Mouse (Mus musculus) c-Kit-positive CD71-negative TER-119-negative erythroid progenitor cells, embryonic 14.5 days (primary cell): Measurements from ENCODE around the gene Ctnnd2.
A peak's percentile ranks its signal among the peaks of the same experiment; 100 is the strongest.

Source experiments
- DNase-seq: peaks from one replicate; pipeline ENCODE4 v3.0.0-alpha.2; 2013; ENCODE audit warnings: low read depth

Gene Ctnnd2

DNA sequence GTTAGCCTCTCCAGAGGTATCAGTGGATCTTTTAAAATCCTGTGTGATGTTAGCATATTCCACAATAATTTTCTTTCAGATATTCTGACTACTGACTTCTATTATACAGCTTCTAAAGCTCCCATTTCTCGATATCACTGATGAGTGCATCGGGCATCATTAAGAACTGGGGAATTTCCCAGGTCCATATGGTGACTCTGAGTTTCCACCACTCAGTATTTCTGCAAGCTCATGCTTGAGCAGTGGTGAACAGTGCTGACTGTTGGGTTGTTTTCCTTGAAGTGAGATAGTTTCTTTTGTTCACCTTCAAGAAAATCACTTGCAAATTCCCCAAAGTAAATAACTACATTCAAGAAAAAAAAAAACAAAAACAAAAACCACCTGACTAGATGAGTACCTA, 542.4 kb downstream of the Ctnnd2 start:
- no peak for DNase-seq

- no peak for DNase-seq
Observed at GRCm38 (mm10) chr15:30718811-30719210, 546.4 kb downstream of the Ctnnd2 start.

GRCm38 (mm10) chr15:30719226-30719625, 546.8 kb downstream of the Ctnnd2 start:
- no peak for DNase-seq

- DNase-seq: no peak
Observed at GRCm38 (mm10) chr15:30721098-30721497, 548.7 kb downstream of the Ctnnd2 start.

DNA sequence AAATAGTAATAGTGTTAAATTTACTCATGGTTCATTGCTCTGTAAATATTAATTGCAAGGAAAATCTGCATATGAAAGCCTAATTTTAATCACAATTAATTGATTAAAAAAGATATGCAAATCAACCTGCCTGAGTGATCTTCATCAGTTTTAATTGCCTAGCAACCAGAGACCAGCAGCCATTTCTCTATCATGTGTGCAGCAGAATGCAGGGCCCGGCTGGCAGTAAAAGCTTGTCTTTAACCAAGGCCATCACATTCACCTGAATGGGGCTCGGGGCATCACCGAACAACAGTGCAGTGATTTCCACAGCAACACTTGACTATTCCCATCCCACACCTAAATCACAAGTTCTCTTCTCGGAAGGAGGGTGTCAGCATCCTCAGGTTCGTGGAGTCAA, 553.7 kb downstream of the Ctnnd2 start:
- no peak for DNase-seq

- DNase-seq: no peak
Observed at GRCm38 (mm10) chr15:30738178-30738577, 565.8 kb downstream of the Ctnnd2 start.

DNA sequence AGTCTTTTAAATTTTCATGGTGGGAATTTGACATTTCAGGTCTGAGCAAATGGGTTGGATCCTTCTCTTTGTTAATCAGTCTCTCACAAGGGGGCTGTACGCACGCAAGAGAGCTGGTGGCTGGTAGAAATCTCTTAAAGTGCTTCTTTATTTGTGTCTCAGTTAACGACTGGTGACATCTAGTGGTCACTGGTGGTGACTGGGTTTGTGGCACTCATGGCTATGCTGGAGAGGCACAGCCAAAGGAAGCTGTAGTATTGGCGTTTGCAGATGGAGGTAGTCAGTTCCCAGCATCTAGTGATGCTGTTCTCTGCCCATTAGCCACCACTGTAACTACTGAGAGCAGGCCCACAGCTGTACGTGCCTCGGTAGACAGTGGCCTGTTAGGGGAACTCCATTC, 568.3 kb downstream of the Ctnnd2 start:
- peak; percentile 35 for DNase-seq

DNA sequence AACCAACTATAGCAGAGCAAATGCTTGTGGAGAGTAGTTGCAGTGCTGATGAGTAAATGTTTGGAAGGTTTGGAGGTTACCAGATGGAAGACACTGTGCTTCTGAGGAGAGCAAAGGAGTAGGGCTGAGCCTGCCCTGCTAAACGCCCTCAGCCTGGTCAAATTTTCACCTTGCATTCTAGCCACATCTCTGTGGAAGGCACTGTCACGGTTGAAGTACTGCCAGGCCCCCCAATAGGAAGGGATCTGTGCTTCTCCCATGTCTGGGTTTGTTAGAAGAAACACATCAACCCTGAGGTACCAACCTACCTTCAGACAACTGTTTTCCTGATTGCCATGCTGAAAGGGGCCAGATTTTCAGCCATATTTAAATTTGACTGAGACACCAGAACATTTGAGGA, 585.6 kb downstream of the Ctnnd2 start:
- no peak for DNase-seq

DNA sequence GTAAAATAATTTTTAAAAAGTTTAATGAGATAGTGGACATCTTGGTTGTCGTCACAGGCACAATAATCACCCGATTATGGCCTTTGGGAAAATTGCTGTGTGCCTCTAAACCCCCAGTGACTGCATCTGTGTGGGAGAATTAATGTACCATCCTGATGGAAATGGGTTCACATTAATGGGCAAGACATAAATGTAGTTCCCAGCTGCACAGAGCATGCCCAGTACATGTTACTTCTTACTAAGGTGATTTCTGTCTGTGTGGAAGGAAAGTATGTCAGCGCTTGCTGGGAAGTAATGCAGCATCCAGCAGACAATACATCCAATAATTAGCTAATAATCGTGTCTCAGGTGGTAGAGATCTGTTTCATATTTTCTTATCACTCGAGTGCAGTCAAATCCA, 589.8 kb downstream of the Ctnnd2 start:
- no peak for DNase-seq

GRCm38 (mm10) chr15:30762695-30763285, 590.4 kb downstream of the Ctnnd2 start:
- no peak for DNase-seq

GRCm38 (mm10) chr15:30776931-30777330, 604.5 kb downstream of the Ctnnd2 start:
- DNase-seq: no peak

- no peak for DNase-seq
Observed at GRCm38 (mm10) chr15:30777801-30778200, 605.4 kb downstream of the Ctnnd2 start.

DNA sequence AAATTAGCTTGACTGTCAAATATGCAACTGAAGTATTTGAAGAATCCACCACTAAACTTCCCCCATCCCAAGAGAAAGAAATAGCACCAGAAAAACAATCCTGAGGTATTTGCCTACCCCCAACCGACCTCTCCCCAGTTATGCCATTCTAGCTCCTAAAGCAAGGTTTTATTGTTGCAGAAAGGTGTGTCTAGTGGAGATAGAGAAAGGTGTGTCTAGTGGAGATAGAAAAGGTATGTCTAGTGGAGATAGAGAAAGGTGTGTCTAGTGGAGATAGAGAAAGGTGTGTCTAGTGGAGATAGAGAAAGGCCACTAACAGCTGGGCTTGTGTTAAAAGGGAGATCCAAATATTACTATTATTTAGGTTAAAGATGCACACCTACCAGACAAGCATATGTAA, 607.5 kb downstream of the Ctnnd2 start:
- DNase-seq: no peak

DNA sequence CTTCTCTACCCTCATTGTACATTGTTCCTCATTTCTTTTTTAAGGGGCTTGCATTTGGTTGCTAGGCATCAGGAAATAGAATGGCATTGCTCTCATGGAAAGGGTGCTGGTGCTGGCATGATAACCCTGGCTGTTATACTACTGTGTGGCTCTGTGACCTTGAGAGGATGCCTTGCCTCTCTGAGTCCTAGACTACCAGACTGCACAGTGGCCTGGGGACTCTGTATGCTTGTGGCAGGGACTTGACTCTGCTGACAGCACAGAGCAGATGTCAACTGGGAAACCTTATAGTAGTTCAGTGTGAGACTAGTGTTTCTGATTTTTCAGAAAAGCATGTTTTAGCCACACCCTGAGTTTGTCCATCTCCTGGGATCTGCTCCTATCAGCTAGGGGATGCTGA, 608.6 kb downstream of the Ctnnd2 start:
- no peak for DNase-seq

GRCm38 (mm10) chr15:30785706-30786320, 613.4 kb downstream of the Ctnnd2 start:
- DNase-seq: no peak

DNA sequence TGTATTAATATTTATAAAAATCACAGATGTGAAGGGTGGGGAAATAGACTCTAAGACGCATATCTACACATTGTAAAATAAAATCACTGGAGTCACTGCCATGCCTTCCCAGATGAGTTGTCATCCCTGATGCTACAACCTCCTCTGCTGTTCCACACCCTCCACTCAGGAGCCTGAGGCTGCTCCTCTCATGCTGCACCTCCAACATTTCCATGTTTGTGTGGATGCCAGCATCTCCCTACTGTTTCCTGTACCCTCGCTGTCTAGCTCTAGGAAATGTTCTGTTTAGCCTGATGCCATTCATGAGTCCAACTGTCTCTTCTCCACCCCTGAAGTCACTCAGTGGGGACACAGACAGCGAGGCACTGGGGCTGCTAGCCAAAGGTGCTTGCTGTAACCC, 620.9 kb downstream of the Ctnnd2 start:
- DNase-seq: no peak

DNA sequence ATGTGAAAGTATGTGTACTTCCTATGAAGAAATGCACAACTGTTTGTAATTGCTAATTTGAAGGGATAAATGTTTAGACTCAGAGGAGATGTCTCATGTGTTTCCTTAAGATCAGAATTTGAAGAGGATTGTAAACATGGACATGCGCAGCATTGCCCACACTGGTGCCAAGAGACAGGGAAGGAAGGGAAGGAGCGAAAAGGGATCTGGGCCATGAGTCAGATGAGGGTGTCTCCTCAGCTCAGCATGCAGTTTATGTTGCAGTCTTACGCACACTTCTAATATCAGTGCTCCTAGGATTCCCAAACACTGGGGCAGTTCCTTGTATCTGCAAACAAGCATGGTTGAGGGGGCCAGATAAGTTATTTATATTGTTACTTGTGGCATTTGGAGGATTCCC, 623.3 kb downstream of the Ctnnd2 start:
- no peak for DNase-seq

DNA sequence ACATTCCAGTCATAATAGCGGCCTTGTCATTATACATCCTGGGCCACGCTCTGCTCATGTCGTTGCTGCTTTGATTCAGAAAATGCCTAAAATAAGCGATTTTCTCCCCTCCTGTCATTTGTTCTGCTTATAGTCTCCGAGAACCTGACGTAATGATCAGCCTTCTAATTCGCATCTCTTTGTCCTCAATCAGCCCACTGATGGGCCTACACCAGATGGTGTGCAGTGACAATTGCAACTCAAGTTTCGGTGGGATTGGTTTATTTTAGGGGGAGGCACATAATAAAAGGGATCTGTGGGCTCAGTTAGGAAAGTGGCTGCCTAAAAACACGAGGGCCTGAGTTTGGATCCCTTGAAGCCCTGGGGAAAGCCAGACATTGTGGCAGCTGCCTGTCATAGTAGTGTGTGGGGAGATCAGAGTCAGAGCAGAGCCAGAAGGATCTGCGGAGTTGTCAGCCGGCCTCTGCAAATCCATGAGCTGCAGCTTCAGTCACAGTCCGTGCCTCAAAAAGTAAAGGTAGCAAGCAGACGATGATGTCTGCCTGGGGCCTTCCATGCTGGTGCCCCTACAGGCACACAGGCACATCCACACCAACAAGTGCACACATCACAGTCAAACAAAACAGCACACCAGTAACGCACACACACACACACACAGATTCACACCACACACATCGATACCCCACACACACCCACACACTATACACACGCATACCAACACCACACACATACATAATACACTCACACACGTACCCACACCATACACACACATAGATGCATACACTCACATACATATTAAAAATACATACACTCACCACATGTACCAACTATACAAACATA, 655.3 kb downstream of the Ctnnd2 start:
- no peak for DNase-seq

DNA sequence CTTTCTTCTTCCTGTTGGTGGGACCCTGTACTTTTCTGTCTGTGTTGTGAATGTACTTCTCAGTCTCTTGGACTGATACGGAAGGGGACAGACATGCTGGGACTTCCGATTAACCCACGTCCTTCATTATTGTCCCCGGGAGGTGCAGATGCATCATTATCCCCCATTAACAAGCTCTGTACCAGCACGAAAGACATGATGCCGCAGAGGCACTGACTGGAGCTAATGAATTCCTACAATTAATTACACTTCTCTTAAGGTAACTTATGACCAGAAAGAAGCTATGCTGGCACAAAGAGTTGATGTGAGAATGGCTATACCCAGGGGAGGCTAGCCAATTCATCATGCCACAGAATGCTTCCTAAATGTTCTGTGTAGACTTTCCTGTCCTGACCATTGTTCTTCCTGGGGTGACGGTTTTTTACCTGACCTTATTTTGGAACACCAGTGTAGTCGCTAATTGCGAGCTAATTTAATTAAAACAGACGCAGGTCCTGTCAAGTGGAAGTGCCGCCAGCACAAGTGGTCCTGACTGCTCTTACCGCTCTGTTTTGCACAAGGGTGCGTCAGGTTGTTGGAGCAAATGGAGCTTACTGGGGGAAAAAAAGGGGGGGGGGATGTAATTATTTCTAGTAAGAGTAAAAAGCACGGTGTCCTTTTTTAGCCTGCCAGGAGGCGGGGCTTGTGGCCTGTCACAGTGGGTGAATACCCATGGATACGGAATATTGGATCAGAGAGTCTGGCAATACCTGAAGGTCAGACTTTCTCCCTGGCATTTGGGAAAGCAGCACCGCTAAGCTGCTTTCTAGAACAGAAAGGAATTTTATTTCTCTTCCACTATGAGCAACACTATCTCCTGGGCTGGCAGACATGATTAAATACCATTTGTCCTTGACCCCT, 685.1 kb downstream of the Ctnnd2 start:
- DNase-seq: no peak

DNA sequence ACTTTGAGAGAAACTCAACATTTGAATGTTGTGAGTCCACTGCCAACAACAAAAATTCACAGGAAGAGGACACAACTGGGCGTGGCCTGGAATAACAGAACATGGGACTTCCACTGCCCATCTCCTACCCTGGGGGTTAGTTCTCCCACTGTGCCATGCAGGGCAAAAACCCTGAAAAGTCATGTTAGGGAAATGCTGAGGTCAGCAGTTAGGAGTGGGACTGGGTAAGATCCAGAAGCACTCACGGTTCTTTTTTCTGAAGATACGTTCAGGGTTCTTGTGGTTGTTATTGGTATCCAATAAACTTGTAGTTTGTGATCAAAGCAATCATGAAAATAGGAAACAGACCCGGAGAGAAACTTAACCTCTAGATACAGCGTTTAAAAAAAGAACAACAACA, 695.0 kb downstream of the Ctnnd2 start:
- DNase-seq: no peak

- DNase-seq: no peak
Observed at GRCm38 (mm10) chr15:30869673-30870512, 697.5 kb downstream of the Ctnnd2 start.
